Mouse (Mus musculus) liver, adult (tissue): ENCODE results near the gene Tnrc6c.

Experiments used
- GATA4 ChIP-seq: IDR thresholded peaks from 2 replicates; pipeline ENCODE4 v1.6.1; 2014; ENCODE audit warnings: mild to moderate bottlenecking, low read length; ENCODE audit not compliant: insufficient replicate concordance

The Tnrc6c gene

DNA sequence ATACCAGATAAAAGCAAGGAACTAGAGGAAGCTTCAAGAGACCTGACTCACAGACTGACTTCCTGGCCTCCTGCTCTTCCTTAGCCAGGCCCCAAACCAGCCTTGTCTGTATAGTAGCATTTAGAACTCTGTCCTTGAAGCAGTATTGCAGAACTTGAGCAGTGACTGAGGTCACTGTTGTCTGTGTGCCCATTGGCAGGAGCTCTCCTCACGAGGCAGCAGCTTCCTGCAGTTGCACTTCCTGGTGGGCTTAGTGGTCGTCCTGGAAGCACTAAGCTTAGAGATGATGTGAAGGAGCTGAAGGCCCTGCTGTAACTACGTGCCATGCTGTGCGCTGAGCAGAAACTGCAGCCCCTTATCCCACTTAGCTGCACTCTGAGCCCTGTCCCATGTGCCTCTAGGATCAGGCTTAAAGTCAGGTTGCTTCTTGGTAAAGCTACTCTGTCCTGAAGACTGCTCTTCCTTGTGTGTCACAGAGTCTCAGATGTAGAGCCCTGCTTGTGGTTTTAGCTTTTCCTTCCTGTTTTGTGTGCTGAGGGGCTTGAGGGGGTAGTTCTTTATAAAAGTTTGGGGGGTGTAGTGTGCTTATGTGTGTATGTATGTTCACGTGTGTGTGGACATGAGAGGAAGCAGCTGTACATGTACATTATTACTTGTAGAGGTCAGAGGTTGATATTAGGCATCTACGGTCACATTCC is 70.7 kb downstream of the Tnrc6c start:
- TF ChIP-seq GATA4, result no peak

DNA sequence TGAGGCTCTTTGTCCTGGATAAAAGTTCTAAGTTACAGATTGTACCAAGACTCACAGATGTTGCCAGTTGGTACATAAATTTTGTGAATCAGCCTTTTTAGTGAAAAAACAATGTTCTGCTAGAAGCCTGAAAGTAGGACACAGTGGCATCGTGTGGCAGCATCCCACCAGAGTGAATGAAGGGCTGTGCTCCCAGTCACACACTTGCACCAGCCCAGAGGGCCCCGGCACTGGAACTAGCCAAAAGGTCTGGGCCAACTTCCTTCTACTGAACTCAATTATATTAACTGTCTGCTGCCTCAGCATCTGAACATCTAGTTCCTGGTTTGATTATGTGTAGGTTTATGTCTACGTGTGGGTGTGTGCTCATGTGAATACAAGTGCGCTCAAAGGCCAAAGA is 72.9 kb downstream of the Tnrc6c start:
- no peak for TF ChIP-seq GATA4

DNA sequence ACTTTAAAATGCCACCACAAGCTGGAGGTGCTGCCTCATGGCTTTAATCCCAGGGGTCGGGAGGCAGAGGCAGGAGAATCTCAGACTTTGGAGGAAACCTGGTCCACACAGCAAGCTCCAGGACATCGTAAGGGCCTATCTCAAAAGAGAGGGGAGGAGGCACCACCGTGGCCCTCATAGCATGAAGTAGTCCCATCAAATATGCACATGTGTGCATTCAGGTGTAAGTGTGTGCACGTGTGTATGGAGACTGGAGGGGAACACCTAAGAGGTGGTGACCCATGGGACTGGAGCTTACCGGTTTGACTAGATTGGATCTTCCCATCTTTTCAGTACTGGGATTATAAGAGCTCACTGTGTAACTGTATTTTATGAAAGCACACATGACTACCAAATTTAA is 74.2 kb downstream of the Tnrc6c start:
- no peak for TF ChIP-seq GATA4

DNA sequence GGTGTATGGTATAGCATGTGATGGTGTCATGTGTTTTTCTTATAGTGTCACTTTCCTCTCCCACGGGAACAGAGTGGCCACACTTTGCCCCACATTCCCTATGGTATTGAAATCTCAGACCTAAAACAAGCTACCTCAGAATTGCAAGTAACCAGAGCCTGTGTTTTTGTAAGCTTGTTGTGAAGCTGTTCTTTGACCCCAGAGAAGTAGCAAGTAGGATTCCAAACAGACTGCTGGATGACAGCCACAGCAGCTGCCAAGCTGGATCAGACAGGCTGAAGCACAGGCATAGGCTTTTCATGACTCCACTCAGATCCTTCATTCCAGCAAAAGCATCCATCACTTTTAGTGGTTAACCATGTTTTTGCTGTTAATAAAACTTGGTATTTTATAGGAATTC is 74.8 kb downstream of the Tnrc6c start:
- TF ChIP-seq GATA4, result no peak

- TF ChIP-seq GATA4, result no peak
Observed at GRCm38 (mm10) chr11:117729341-117729740, 75.3 kb downstream of the Tnrc6c start.

GRCm38 (mm10) chr11:117729798-117730489 is 75.9 kb downstream of the Tnrc6c start:
- TF ChIP-seq GATA4, result no peak

DNA sequence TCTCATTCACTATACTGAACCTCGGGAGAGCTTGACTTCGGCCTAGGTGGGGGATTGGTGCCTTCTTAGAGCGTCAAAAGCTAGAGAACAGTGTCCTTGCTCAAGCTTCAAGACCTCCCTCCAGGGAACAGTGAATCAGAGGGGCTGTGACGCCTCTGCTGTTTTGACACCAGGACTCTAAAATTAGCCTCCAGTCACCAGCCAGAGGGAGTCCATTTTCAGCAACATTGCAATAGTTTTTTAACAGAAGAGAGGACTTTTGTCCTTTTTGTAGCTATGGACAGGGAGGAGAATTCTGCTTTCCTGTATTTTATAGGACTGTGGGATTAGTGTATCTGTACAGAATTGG is 76.4 kb downstream of the Tnrc6c start:
- no peak for TF ChIP-seq GATA4

- no peak for TF ChIP-seq GATA4
Observed at GRCm38 (mm10) chr11:117731470-117731869, 77.4 kb downstream of the Tnrc6c start.

- TF ChIP-seq GATA4, result no peak
Observed at GRCm38 (mm10) chr11:117736037-117736689, 82.1 kb downstream of the Tnrc6c start.

DNA sequence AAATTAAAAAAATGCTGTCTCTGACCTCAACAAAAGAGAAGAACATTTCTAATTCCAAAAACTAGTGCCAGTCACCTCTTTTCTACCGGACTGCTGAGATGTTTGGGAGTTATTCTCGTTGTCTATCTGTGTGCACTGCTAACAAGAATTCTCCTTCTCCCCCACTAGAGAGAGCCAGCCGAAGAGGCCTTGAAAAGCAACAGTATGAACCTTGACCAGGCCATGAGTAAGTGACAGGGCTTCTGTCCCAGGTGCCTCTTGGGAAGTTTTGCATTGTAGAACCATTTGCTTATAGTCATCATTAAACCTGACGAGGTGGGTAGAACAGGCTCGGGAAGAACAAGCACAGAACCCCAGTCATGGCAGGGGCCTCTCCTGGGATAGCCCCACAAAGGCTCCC is 84.0 kb downstream of the Tnrc6c start:
- TF ChIP-seq GATA4, result no peak

GRCm38 (mm10) chr11:117741128-117741527 is 87.0 kb downstream of the Tnrc6c start:
- TF ChIP-seq GATA4, result no peak

DNA sequence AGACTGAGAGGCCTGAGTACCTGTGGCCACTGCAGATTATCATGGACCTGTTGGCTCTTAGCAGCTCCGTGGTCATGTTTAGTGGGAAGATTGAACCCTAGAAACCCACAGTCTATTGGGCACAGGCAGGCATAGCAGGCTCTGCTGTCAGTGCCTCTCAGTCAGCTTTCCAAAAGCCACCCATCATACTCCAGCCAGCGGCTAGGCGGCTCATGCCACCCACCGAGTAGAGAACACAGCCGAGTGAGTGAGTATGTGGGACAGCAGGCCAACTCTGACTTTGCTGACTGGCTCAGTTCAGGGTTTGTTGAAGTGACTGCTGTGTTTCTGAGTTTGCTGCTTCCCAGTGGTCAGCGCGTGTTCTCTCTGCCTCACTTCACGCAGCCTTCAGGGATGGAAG is 88.2 kb downstream of the Tnrc6c start:
- no peak for TF ChIP-seq GATA4

DNA sequence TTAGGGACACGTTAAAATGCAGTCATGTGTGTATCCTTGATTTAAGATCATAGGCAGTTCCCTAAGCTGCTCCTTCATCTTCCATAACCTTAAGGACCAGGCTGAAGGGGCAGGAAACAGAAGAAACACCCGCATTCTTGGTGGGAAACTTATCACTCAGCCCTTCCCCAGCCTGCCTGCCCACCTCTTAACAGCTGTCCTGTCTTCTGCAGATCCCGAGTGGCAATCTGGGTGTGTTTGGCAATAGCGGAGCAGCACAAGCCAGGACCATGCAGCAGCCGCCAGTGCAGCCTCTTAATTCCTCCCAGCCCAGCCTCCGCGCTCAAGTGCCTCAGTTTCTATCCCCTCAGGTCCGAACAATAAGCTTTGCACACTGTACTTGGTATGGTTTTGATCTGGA is 88.6 kb downstream of the Tnrc6c start:
- no peak for TF ChIP-seq GATA4

DNA sequence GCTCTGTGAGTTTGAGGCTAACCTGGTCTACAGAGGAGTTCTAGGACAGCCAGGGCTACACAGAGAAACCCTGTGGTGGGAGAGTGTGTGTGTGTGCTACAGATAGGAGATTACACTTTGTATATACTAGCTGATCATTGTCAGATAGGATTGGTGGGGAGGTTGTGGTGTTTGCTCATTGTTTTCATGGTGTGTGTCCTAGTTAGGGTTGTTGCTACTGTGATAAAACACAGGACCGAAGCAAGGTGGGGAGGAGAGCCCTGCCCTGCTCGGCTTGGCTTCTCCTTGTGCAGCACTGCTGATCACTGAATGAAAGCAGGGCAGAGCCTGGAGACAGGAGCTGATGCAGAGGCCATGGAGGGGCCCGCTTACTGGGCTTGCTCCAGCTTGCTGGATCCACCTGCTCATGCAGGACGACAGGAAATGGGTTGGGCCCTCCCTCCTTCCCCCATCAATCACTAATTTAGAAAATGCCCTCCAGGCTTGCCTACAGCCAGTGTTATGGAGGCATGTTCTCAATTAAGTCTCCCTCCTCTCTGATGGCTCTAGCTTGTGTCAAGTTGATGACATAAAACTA is 89.5 kb downstream of the Tnrc6c start:
- TF ChIP-seq GATA4, result no peak

DNA sequence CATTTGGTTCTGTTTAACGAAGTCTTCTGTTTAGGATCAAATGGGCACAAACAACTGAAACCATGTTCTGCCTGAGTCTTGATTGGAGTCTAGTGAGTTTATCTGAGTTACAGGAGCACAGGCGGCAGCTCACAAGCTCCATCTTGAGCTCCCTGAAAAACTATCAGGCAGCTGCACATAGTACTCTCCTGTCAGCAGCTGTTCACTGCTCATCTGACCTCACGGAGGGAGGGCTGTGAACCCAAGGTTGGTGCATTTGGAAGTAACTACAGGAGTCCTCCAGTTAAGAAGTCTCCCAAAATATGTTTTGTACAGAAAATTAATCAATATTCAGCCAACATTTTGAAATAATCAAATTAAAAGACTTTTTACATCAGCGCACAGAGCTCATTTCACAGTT is 94.5 kb downstream of the Tnrc6c start:
- TF ChIP-seq GATA4, result no peak

DNA sequence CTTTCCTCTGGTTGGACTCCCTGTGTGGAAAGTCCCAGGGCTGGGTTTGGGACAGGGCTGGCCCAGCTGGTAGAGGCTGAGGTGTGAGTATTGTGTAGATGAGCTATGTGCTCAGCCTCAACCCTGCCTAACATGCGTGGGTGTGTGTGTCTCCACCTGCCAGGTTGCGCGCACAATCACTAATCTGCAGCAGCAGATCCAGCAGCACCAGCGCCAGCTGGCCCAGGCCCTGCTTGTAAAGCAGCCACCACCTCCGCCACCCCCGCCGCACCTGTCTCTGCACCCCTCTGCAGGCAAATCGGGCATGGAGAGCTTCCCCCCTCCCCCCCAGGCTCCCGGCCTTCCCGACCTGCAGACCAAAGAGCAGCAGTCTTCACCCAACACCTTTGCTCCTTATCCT is 95.3 kb downstream of the Tnrc6c start:
- no peak for TF ChIP-seq GATA4
